Mouse (Mus musculus) stomach, embryonic 16.5 days (tissue): ENCODE measurements around the gene Egln1. TPM values are rescaled to one million over a fixed set of nuclear protein-coding genes. Genes with fewer than 3 reads are reported as not detected.
A peak's percentile ranks its signal among the peaks of the same experiment; 100 is the strongest.

ENCODE experiments used
- ATAC-seq: fragments of 200-750 bp; cut with Nextera tagmentation; 2 replicates; pipeline ENCODE4 v1.8.0; 2017; ENCODE audit warnings: moderate number of reproducible peaks, moderate TSS enrichment; ENCODE audit not compliant: insufficient read depth, low FRiP score
- H3K27ac ChIP-seq: fragments of 300-500 bp; sonication (generic); 2 replicates; pipeline ENCODE4 v1.5.1; 2014; ENCODE audit warnings: low read length
- H3K27me3 ChIP-seq: fragments of 300-500 bp; sonication (generic); 2 replicates; pipeline ENCODE4 v1.6.1; 2014; ENCODE audit warnings: low read length, control low read depth, mixed read lengths; ENCODE audit not compliant: control insufficient read depth, insufficient read depth
- H3K36me3 ChIP-seq: fragments of 300-500 bp; sonication (generic); 2 replicates; pipeline ENCODE4 v1.6.1; 2014; ENCODE audit warnings: low read length; ENCODE audit not compliant: control insufficient read depth, insufficient read depth
- H3K4me1 ChIP-seq: fragments of 300-500 bp; sonication (generic); 2 replicates; pipeline ENCODE4 v1.6.1; 2014; ENCODE audit warnings: low read length, control low read depth, mixed read lengths; ENCODE audit not compliant: control insufficient read depth, insufficient read depth
- H3K4me2 ChIP-seq: fragments of 300-500 bp; sonication (generic); 2 replicates; pipeline ENCODE4 v1.6.1; 2014; ENCODE audit warnings: low read depth, low read length, mixed read lengths
- H3K4me3 ChIP-seq: fragments of 300-500 bp; sonication (generic); replicated peaks from 2 replicates; pipeline ENCODE4 v1.5.1; 2014; ENCODE audit warnings: mild to moderate bottlenecking, low read length
- H3K9ac ChIP-seq: fragments of 300-500 bp; sonication (generic); 2 replicates; pipeline ENCODE4 v1.6.1; 2014; ENCODE audit warnings: low read length
- H3K9me3 ChIP-seq: fragments of 300-500 bp; sonication (generic); replicated peaks from 2 replicates; pipeline ENCODE4 v1.6.1; 2016; ENCODE audit warnings: low read length, control low read depth; ENCODE audit not compliant: control insufficient read depth
- WGBS: fragments of 180-500 bp; shearing (Covaris S2); extraction: QIAGEN DNeasy Blood & Tissue Kit; methylation state at CpG from one replicate; pipeline ENCODE4 v1.1.7; 2014; 5-methylcytosine and 5-hydroxymethylcytosine counted together
- polyA plus RNA-seq: library from polyadenylated mRNA; unstranded; fragments of >200 nt; fragmentation: Nextera tagmentation; extraction: Ambion mirVana; gene quantifications from 2 replicates; pipeline ENCODE4 v1.2.1, GENCODE M21; 2015

Egln1 gene
- polyA plus RNA-seq, result 12.4 and 12.9 TPM in 2 replicates

DNA sequence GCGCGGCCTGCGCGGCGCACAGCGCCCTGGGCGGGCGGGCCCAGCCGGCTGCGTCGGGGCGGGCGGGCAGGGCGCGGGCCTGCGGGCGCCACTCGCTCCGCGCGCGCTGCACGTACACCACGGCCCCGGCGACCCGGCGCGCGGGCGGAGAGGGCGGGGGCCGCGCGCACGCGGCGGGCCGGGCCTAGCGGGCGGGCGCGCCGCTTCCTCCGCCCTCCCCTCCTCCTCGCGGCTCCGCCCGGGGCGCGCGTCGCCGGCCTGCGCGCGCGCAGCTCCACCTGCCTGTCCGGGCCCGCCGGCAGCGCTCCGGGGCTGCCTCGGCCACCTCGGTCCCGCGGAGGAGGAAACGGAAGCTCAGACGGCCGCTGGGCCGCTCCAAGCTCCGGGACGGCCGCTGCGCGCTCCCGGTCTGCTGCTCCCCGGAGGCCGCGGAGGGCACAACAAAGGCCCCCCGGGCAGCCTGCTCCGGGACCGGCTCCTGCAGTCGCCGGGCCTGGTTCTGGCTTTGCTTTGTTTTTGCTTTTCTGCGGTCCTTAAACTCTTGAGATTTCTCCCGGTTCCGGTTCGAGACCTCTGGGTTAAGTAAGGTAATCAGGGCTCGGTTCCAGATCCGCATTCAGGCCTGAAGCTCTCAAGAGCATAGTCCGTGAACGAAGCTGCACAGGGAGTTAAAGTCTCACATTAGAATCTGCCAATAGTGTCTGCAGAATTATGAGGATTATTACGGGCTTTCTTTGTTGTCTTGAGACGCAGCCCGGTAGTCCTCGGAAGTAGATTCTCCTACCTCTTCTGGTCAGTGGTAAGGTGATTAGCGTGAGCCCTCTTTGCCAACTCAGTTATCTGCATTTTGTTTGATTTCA, at the start of gene Egln1:
Gene Egln1, minus strand, starts transcription at position 116 of the 860 bp plus-strand sequence.
- peaks cover 25% of the 10 kb centered on the region for H3K4me1 ChIP-seq
- H3K27me3 ChIP-seq, result no peaks in the 10 kb centered on the region
- H3K9me3 ChIP-seq, result no peaks in the 10 kb centered on the region
- no peaks in the 10 kb centered on the region for H3K36me3 ChIP-seq
- peak within 1 kb of the TSS; percentile 94 for H3K4me3 ChIP-seq
- peak; percentile 94 for ATAC-seq
- peak within 1 kb of the TSS; percentile 98 for H3K9ac ChIP-seq
- under 1% methylated on average over 84 of the region's 98 CpGs for WGBS
- peak within 1 kb of the TSS; percentile 78 for H3K4me2 ChIP-seq
- H3K27ac ChIP-seq, result peak within 1 kb of the TSS; percentile 99

DNA sequence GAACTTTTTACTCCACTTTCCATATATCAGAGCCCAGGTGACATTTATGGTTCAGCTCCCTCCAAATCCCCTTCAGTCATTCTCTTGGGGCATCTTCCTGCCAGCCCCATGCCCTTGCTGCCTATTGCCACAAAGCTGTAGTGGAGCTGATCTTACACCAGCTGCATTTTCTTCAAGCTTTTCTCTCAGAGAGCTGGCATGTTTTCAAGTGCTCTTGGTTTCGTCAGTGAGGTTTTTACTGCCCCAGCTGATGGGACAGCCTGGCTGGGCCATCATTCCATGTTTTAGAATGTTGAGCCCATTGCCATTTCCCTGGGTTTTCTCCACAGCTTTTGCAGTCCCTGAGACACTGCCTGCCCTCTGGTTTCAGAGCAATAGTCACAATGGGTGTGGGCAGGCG, 46.7 kb upstream of the Egln1 start:
- Histone ChIP-seq H3K4me1 (0 out of 2 replicates have a peak, but pooled peaks cover 3% of the 10 kb centered on the region), H3K27me3 (no peaks in the 10 kb centered on the region), H3K9ac (no peak overlapping the region), H3K4me2 (no peak overlapping the region), H3K4me3 (no peak overlapping the region), H3K27ac (no peak overlapping the region), H3K36me3 (no peaks in the 10 kb centered on the region), H3K9me3 (no peaks in the 10 kb centered on the region)
- 59% methylated on average over 2 of the region's 2 CpGs for WGBS
- no peak for ATAC-seq

DNA sequence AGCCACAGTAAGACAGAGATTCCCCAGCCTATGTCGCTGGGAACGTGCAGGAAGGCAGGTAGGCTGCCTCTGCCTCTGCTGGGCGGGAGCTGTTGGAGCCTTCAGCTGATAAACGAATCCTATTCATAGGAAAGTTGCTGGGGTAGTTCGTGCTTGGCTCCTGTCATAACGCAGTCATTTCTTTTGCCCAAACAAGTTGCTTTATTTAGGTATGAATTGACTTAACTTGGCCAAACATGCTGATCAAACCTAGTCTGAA, 42.5 kb upstream of the Egln1 start:
- Histone ChIP-seq H3K4me2 (peak overlapping the region; percentile 46), H3K9me3 (no peaks in the 10 kb centered on the region), H3K36me3 (no peaks in the 10 kb centered on the region), H3K27me3 (no peaks in the 10 kb centered on the region), H3K4me3 (peak overlapping the region; percentile 28; the same call in 1 of the 2 replicates), H3K4me1 (0 out of 2 replicates have a peak, but pooled peaks cover 3% of the 10 kb centered on the region), H3K9ac (peak overlapping the region; percentile 24), H3K27ac (peak overlapping the region; percentile 89)
- peak; percentile 61; the same call in 1 of the 2 replicates for ATAC-seq
- 22% methylated on average over 6 of the region's 6 CpGs for WGBS

DNA sequence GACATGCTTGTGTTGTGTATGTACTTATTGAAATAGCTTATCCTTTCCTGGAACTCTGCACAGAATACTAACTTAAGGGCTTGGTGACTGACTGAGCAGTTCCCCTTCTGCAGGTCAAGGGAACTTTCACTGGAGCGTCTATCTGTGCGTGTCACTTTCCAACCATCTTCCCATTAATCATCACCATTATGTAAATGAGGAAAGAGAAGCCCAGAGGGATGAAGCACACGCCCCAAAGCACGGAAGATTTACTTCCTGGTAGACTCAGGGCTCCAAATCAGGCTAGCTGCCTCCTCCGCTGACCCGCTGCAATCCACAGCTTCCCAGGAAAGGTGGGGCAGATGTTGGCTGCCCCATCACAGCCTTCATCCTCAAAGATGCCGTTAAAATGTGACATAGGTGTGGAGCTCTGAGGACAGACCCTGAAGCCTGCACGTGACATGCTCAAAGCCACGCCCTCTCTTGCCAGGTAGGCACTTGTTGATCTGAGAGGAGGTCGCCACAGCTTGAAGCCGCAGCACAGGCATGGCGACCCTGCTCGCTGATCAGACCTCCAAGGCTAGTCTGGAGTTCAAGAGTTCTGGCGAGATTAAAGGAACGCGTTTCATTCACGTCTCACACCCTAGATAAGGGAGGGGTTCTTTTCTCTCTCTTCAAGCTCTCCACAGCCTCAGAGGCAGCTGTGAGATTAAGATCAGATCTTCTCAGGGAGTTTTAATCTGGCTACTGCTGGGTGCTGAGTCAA, 42.0 kb upstream of the Egln1 start:
- 8% methylated on average over 17 of the region's 17 CpGs for WGBS
- peak; percentile 31; the same call in 1 of the 2 replicates for ATAC-seq
- 0 out of 2 replicates have a peak, but pooled peaks cover 3% of the 10 kb centered on the region for H3K4me1 ChIP-seq
- peak overlapping the region; percentile 46 for H3K4me2 ChIP-seq
- H3K9ac ChIP-seq, result peak overlapping the region; percentile 24
- no peaks in the 10 kb centered on the region for H3K9me3 ChIP-seq
- H3K27ac ChIP-seq, result peak overlapping the region; percentile 89
- H3K27me3 ChIP-seq, result no peaks in the 10 kb centered on the region
- peak overlapping the region; percentile 28 for H3K4me3 ChIP-seq
- no peaks in the 10 kb centered on the region for H3K36me3 ChIP-seq

DNA sequence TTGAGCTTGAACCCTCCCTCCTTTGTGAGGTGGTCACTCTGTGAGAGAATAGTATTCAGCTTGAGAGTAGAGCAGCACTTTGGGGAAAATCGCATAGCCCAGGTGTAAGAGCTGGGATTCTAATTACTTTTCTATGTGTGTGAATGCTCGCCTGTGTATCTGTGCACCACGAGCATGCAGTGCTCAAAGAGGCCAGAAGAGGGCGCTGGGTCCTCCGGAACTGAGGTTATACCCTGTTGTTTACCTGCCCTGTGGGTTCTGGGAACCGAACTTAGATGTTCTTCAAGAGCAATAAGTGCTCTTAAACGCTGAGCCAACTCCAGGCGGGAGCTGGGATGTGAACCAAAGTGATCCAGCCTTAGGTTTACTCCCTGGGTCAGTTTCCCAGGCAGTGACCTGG, 31.7 kb upstream of the Egln1 start:
- H3K27ac ChIP-seq, result no peak overlapping the region
- no peaks in the 10 kb centered on the region for H3K9me3 ChIP-seq
- no peaks in the 10 kb centered on the region for H3K36me3 ChIP-seq
- WGBS, result 83% methylated on average over 8 of the region's 8 CpGs
- H3K4me1 ChIP-seq, result no peaks in the 10 kb centered on the region
- H3K27me3 ChIP-seq, result no peaks in the 10 kb centered on the region
- H3K4me3 ChIP-seq, result no peak overlapping the region
- H3K4me2 ChIP-seq, result no peak overlapping the region
- H3K9ac ChIP-seq, result no peak overlapping the region
- ATAC-seq, result no peak

DNA sequence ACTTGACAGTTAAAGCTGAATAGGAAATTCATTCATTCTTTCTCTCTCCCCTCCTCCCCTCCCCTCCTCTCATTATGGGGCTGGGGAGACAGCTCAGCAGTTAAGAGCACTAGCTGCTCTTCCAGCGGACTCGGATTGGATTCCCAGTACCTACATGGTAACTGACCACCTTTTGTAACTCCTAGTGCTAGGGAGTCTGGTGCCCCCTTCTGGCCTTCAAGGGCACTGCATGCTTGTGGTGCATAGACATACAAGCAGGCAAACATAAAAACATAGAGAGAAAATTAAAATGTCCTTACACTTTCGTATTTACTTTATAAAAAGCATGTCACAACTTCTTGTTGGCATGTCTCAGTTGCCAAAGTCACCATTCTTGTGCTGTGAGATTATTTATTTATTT, 30.9 kb upstream of the Egln1 start:
- WGBS, result 94% methylated on average over 3 of the region's 3 CpGs
- no peaks in the 10 kb centered on the region for H3K27me3 ChIP-seq
- H3K9ac ChIP-seq, result no peak overlapping the region
- H3K4me1 ChIP-seq, result no peaks in the 10 kb centered on the region
- no peak overlapping the region for H3K4me3 ChIP-seq
- H3K27ac ChIP-seq, result no peak overlapping the region
- H3K9me3 ChIP-seq, result no peaks in the 10 kb centered on the region
- no peak for ATAC-seq
- H3K36me3 ChIP-seq, result no peaks in the 10 kb centered on the region
- H3K4me2 ChIP-seq, result no peak overlapping the region

DNA sequence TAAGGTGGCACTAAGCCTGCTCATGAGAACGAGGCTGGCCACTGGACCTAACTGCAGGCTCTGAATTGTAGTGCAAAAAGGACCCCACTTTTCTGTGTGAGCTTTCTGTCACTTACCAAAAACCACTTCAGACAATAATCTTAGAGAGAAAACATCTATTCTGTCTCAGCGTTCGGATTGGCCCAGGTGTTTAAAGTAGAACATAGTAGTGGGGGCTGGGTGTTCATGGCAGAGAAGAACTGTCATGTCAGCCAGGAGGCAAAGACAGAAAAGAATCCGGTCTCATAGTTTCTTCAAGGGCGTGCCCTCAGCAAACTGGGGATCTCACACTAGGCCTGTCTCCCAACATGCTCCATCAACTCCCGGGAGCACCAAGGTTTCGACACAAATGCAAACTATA, 28.9 kb upstream of the Egln1 start:
- H3K4me1 ChIP-seq, result no peaks in the 10 kb centered on the region
- H3K27ac ChIP-seq, result no peak overlapping the region
- H3K36me3 ChIP-seq, result no peaks in the 10 kb centered on the region
- H3K4me2 ChIP-seq, result no peak overlapping the region
- no peak overlapping the region for H3K9ac ChIP-seq
- H3K9me3 ChIP-seq, result no peaks in the 10 kb centered on the region
- H3K4me3 ChIP-seq, result no peak overlapping the region
- ATAC-seq, result no peak
- WGBS, result 76% methylated on average over 7 of the region's 7 CpGs
- no peaks in the 10 kb centered on the region for H3K27me3 ChIP-seq

DNA sequence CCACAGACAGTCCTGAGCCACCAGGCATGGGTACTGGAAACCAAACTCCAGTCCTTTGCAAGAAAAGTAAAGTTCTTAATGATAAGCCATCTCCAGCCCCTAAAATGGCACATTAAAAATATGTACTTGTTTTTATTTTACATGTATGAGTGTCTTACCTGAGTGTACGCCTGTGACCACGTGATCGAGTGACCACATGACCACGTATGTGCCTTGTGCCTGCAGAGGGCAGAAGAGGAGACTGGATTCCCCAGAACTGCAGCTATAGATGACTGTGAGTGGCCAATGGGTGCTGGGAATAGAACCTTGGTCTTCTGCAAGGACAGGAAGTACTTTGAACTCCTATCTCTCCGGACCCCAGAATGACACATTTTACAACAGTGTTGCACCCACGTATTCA, 27.1 kb upstream of the Egln1 start:
- WGBS, result 85% methylated on average over 6 of the region's 6 CpGs
- Histone ChIP-seq H3K4me1 (no peaks in the 10 kb centered on the region), H3K4me3 (no peak overlapping the region), H3K36me3 (no peaks in the 10 kb centered on the region), H3K9me3 (no peaks in the 10 kb centered on the region), H3K27me3 (no peaks in the 10 kb centered on the region), H3K27ac (no peak overlapping the region), H3K9ac (no peak overlapping the region), H3K4me2 (no peak overlapping the region)
- ATAC-seq, result no peak

DNA sequence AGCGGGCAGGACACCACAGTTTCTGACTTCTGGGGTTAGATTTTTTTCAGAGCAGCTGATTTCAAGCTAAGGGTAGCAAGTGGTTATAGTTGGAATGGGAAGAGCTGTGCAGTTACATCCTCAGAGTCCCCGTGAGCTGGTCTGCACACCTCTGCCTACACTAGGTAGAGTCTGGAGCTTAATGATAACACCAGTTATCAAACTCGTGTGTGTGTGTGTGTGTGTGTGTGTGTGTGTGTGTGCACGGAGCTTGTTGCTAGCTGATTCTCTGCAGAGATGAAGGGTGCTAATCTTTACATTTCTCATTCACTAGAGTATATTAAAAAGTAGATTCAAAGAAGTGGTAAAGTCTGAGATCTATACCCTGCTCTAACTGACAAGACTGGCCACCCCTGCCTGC, 25.1 kb upstream of the Egln1 start:
- 69% methylated on average over 4 of the region's 4 CpGs for WGBS

More for the DNA sequence above, 25.1 kb upstream of the Egln1 start:
- Histone ChIP-seq H3K27ac (no peak overlapping the region), H3K4me2 (no peak overlapping the region), H3K9me3 (no peaks in the 10 kb centered on the region), H3K36me3 (no peaks in the 10 kb centered on the region), H3K27me3 (no peaks in the 10 kb centered on the region), H3K4me3 (no peak overlapping the region), H3K9ac (no peak overlapping the region), H3K4me1 (no peaks in the 10 kb centered on the region)
- no peak for ATAC-seq
